Mouse (Mus musculus) fibroblast of lung, adult 2 months (primary cell): ENCODE results near the gene Kcnmb4.

Source experiments
- DNase-seq: peaks from one replicate; pipeline ENCODE4 v3.0.0-alpha.2; 2011; ENCODE audit warnings: low read depth

The Kcnmb4 gene

DNA sequence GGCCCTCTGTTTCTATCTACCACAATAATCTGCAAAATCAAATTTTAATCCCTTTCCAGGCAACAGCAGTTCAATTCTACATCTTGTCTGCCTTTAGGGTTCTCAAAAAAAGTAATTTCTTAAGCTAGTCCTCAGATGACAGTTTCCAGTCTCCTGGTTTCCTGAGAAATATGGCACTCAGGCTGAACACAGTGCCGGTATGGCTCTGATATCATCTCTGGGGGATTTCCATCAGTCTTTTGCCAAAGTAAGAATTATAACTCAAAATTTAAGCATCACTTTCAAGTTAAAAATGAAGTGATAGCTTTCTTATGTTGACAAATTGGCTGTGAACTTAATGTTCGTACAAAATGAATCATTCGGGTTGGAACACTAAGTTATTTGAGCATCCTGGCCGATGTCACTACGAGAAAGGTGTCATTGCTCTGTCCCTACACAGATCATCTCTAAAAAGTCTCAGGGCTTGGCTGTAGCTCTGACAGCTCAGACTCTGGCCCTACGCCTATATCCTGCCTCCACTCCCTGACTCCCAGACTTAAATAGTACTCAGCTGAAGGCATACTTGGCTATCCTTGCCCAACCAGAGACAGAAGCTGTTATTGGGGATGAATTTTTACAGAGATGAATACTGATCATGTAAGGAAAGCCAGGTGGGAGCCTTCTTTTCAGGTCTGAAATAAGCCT, 70.8 kb downstream of the Kcnmb4 start:
- DNase-seq: no peak

DNA sequence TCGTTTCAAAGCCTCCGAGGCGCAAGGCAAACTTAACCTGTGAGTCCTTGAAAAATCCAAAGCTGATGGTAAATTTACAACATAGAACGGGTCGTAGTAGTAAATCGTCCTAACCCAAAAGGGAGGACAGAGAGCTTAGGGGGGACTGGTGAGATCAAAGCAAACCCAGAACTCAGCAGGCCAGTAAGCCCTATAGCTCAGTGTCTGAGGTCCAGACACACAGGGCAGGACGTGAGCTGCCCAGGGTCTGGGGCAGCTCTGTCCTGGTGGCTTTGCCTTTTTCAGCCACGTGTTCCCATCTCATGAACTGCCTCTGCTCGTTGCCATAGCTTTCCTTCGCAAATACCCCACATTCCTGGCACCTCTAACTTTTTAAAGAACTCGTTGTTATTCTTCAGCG, 75.7 kb downstream of the Kcnmb4 start:
- DNase-seq: no peak

DNA sequence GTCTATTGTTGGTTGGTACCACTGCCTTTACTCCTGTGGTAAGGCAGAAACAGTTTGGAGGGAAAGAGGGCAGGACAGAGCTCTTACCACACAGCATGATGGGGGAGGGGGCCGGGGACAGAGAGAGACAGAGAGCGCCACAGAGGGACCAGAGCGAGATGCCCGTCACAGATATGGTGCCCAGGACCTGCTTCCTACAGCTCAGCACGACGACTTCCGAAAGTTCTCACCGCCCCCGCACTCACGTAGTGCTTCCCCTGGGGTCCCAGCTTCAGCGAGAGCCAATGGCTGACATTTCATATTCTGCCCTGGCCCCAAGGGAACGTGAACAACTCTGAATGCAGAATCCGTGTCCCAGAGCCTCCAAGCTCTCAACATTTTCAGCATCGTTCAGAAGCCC, 76.1 kb downstream of the Kcnmb4 start:
- no peak for DNase-seq

DNA sequence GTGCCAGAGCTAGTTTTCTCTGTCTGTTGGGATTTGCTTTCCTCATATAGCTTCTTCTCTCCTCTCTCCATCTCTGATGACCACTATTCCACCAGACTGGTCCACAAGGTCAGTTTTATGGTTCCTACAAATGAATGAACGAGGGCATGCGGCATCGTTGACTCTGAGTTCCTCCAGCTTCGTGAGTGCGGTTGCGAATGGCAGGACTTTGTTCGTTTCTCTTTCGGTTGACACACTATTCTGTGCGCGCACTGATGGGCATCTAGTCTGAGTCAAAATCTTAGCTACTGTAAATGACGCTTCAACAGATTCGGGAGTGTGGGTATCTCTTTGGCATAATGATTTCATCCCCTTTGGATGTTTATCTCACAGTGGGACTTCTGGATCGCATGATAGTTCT, 76.7 kb downstream of the Kcnmb4 start:
- no peak for DNase-seq

DNA sequence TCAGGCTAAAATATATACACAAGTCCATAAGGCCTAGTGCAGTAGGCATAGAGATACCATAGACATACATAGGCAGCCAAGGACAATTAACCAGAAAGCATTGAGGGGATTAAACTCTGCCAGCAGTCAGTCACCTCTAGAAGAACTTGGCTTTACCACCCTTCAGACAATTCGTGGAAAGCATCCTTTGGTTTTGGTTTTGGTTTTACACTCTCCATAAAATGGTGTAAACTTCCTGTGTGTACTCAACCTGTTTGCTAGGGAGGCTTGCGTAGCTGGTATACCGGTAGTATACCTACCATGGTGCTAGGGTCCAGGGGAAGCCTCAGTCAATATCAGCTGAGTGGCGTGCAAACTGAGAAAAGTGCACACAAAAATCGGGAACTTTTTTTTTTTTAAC, 77.4 kb downstream of the Kcnmb4 start:
- DNase-seq: no peak

DNA sequence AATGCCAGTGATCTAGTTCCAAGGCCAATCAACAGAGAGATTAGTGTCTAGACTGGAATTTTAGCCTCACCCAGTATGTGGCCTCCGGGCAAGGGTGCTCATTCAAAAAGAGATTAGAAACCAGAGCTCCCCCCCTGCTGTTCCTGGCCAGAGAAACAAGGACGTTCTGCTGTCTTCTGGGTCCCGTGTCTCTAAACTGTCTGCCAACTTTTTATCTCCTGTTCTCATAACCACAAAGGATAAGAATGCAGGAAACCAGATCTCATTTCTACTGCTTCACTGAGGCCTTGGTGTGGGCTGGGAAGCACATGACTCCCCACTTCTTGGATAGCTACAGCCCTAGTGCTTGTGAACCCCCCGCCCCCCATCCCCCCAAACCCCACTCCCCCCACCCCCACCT, 79.1 kb downstream of the Kcnmb4 start:
- DNase-seq: no peak

DNA sequence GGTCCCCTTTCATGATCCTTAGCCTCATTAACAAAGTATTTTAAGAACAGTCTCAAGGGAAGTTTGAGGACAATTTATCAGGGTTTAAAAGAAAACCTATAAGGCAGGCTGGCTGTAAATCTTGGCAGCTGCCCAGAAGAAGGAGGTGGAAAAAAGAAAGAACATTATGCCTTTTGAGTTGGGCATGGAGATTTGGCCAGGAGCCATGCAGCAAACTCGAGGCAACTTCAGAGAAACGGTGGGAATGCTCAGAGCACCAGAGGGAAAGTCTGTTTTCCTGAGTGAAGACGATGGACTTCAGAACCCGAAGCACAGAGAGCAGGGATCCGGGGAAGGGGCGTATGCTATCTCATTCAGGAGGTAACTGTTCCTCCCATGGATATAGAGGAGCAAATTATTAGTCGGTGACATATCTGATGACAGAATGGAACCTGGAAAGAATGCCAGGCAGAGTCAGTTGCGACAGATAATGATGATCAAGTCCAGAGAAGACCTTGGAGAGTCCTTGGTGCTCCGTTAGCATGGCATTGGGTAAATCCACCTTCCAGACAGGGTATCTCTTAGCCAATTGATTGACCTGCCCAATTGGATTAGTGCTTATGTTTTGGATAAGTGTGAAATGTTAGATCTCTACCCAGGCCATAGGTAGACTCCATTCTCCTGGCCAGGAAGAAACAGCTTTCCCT, 79.7 kb downstream of the Kcnmb4 start:
- DNase-seq: no peak

DNA sequence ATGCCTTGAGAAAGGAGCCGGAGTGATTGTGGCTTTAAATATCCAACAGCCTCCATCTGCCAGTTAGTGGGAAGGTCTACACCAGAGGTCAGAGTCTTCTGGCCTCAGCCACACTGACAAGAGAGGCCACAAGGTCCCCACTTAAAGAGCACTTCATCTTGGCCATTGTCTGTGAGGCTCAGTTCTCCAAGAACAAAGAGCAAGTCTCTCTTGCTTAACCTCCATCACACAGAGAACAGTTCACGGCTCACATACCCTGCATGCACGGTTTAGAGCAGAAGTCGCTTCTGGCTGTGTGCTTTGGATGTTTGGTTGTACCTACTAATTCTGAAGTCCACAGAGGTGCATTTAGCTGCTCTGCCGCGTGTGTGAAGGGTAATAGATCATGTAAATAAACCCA, 84.8 kb downstream of the Kcnmb4 start:
- DNase-seq: no peak

DNA sequence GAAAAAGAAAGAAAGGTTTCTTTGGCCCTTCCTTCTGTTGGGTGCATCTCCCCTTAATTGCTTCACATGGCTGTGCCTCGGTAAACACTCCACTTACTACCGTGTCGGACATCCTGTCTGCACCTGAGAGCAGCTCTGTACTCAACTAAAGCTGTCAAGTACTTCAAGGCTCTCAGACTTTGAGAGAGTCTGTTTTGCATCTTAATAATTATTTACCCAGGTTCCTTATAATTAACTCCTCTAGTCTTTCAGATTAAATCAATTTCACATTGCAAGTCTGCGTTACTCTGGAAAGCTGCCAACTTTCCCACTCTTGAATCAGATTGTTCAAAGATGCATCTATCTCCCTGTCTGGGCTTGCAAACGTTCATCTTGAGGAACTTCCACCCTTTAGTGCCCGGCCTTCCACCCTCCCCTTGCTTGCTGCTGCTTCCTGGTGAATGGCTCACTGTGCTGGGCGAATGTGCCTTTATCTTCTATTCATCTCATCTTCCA, 87.2 kb downstream of the Kcnmb4 start:
- DNase-seq: no peak

DNA sequence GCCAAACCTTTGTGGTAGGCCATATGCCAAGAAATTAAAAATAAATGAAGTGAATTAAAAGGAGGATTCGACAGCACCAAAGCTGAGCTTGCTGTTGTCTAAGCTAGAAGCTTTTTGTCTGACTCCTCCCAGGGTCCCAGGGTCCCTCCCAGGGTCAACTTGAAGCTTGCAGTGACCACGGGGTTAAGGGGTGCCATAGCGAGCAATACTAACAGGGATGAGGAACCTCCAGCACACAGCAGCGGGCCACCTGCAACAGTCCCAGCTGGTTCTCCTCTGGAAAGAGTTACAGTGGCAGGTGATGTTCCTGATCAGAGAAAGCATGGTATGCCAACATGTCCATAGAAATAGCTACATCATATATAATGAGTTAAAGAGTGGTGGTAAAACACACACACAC, 89.3 kb downstream of the Kcnmb4 start:
- DNase-seq: no peak

DNA sequence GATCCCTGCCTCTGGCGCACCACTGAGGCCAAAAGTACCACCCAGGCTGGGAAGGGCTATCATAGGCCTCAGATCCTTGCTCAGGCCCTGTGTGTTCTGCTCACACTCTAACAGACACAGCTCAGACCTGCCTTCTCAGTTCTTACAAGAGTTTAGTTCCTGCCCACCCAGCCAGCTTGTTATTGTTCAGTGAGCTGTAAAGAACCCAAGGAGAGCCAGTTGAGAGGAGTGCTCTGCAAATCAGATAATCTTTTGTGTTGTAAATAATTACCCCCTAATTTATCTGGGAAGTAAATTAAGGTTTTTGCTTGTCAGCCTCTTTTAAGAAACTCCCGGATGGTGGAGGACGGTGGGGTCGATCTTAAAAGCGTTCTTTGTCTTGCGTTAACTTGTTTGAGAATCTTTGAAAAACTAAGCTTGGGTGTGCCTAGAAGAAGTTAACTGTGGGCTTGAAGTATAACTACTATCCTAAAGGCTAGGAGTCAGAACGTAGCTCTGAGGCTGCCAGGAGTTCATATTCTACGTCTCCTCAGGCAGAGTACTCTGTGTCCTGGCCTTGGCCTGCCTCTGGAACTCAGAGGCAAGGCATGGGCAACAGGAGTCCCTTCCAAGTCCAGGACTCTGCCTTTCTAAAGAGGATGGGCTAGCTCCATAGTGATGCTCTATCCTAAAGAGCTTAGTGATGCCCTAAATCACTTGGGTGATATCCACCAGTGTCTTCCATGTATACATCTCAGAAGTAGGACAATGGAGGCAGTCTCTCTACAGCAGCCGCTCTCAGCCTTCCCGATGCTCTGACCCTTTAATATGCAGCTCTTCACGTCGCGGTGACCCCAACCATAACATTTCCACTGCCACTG, 90.6 kb downstream of the Kcnmb4 start:
- no peak for DNase-seq

DNA sequence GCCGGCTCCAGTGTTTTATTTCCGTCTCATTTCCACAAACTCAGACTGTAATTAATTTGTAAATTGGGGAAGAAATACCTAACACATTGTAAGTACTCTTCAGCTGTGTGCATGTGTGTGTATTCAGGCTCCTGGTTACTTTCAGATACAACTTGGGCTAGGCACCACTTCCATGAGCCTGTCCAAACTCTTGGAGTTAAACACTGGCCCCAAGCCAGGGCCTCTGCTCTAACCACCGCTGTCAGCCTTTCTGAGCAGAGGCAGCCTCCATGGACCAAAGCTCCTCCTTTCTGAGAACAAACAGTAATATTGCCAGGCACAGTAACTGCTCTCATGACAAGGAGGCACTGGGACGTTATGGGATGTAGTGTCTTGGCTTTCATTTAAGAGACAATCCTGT, 96.8 kb downstream of the Kcnmb4 start:
- DNase-seq: no peak

DNA sequence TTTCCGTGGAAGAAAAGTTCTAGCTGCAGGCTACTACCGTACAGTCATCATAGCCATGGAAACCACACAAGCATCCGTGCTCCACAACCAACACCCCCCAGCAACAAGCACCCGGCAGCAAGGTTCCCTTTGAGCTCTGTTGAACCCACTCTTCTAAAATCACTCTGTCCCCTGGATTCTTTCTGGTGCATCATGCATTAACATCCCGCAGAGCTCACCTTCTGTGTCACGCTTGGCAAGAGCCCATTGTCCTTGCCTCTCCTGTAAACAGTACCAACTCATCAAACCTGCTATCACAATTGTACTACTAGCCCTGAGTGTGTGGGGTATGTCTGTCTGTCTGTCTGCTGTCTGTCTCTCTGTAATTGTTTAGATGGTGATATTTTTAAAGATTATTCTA, 99.6 kb downstream of the Kcnmb4 start:
- no peak for DNase-seq

DNA sequence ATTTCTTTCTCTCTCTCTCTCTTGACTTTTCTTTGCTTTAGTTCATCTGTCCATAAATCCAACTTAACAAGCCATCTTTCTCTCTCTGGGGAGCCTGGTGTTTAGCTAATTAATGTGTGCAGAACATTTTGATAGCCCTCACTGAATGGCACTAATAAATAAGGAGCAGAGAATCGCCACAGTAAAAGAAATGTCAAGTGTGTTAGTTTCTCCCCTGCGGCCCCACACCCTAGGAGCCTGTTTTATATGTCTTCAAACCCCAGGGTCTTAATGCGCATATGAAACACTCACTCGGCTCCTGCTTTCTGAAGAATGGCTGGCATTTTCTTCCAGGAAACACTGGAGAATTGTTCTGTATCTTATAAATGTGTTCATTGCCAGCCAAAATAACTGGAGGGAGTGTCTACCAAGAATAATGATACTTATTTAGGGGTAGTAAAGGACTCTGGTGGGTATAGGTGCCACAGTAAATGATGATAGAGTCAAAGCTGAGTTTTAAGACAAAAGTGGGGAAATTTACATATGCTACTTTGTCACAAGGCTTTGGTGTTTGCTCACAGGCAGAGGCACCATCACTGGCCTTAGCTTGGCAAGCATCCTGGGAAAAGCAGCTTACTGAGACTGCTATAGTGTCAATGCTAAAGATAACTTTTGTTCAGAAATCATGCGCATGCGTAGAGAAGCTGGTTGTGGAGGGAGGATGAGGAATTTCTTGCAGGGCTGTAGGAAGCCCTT, 102.5 kb downstream of the Kcnmb4 start:
- no peak for DNase-seq
